Mouse (Mus musculus): ENCODE measurements around the gene Slc10a7. TPM values are rescaled to one million over a fixed set of nuclear protein-coding genes. Genes with fewer than 3 reads are reported as not detected.
A peak's percentile ranks its signal among the peaks of the same experiment; 100 is the strongest.
"Not testable (repeated sequence)": the region's sequence is repeated elsewhere in the genome, so short reads cannot be mapped to it uniquely, and the experiment has no call there.

Gene Slc10a7
- polyA plus RNA-seq (2016; fragmentation: Nextera tagmentation; extraction: Ambion mirVana), result 9.5 and 10.7 TPM in 2 replicates

GRCm38 (mm10) chr8:78509273-78510031 is at the start of gene Slc10a7:
Gene Slc10a7 (plus strand): TSS chr8:78509346.
- peak; percentile 92 for DNase-seq (ENCODE audit: low spot score)

GRCm38 (mm10) chr8:78463941-78464340 is 45.2 kb upstream of the Slc10a7 start:
- no peak overlapping the region for H3K27ac ChIP-seq

More at GRCm38 (mm10) chr8:78509273-78510031, at the start of gene Slc10a7:
- Histone ChIP-seq H3K4me3 (peak within 1 kb of the TSS; percentile 86), H3K27me3 (ENCODE audit: low read depth, poor library complexity, severe bottlenecking) (no peaks in the 10 kb centered on the region), H3K27ac (peak within 1 kb of the TSS; percentile 100), H3K4me1 (peaks cover 11% of the 10 kb centered on the region), H3K36me3 (peaks cover 31% of the 10 kb centered on the region), H3K9me3 (replicated peaks) (no peaks in the 10 kb centered on the region; the same call in 1 of the 2 replicates)
- WGBS, result under 1% methylated on average over 51 of the region's 51 CpGs

DNA sequence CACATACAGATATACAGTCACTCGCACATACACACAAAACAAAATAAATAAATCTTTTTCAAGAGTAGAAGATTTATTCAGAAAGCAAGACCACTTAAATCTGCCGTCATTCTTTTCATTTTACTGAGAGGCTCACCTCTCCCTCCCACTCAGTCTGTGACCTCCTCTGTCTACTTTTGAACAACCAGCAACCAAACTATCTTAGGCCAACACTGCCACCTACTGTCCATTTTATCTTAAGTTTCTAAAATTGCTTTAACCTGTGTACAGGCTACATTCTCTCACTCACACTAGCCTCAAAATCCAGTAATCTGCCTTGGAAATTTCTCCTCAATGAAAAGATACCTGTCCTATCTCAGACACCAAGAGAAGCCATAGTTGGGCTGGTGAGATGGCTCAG is 41.3 kb upstream of the Slc10a7 start:
- WGBS, result 86% methylated on average over 2 of the region's 2 CpGs
- DNase-seq (ENCODE audit: low spot score), result no peak
- Histone ChIP-seq H3K9me3 (replicated peaks) (no peaks in the 10 kb centered on the region; the same call in 1 of the 2 replicates), H3K4me3 (no peak overlapping the region), H3K27me3 (ENCODE audit: low read depth, poor library complexity, severe bottlenecking) (no peaks in the 10 kb centered on the region), H3K36me3 (no peaks in the 10 kb centered on the region), H3K27ac (no peak overlapping the region), H3K4me1 (no peaks in the 10 kb centered on the region)

More at GRCm38 (mm10) chr8:78463941-78464340, 45.2 kb upstream of the Slc10a7 start:
- H3K4me1 ChIP-seq, result no peaks in the 10 kb centered on the region
- H3K27me3 ChIP-seq (ENCODE audit: low read depth, poor library complexity, severe bottlenecking), result no peaks in the 10 kb centered on the region
- H3K9me3 ChIP-seq (replicated peaks), result no peaks in the 10 kb centered on the region; the same call in 1 of the 2 replicates
- 85% methylated on average over 2 of the region's 2 CpGs for WGBS
- no peaks in the 10 kb centered on the region for H3K36me3 ChIP-seq
- no peak overlapping the region for H3K4me3 ChIP-seq
- DNase-seq (ENCODE audit: low spot score), result no peak

DNA sequence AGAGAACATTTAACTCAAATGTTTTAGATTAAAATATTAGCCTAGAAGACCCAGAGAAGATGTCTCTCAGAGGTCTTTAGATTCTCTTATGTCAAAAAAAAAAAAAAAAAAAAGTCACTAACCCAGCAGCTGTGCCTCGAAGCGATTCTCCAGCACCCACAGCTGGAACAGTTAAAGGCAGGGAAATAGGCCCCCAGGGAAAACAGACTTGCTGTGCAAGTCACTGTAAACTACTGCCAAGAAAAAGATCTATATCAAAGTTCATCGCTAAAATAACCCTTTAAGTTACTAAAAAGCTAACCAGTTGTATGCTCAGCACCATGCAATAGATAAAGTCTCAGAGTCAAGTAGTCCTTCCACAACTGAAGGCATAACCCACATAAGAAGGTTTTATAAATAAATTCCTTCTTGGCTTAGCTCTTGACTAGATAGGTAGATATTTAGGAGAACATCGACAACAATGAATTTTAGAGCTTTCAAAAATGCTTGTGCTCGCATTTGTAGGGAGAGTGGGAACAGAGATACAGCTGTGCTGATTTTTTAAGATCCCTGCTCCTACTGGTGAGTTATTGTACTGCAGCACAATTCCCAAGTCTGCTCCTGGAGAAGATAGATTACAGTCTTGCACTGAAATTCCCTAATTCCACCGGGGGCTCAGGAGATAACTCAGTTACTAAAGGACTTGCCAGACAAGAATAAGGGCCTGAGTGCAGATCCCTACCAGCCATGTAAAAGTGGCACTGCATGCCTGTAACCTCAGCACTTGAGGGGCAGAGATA is 31.9 kb upstream of the Slc10a7 start:
- DNase-seq (ENCODE audit: low spot score), result peak; percentile 31
- H3K4me3 ChIP-seq, result no peak overlapping the region
- no peaks in the 10 kb centered on the region for H3K36me3 ChIP-seq
- H3K27me3 ChIP-seq (ENCODE audit: low read depth, poor library complexity, severe bottlenecking), result no peaks in the 10 kb centered on the region
- H3K4me1 ChIP-seq, result no peaks in the 10 kb centered on the region
- H3K9me3 ChIP-seq (replicated peaks), result no peaks in the 10 kb centered on the region
- H3K27ac ChIP-seq, result no peak overlapping the region
- WGBS, result 63% methylated on average over 6 of the region's 6 CpGs

- Histone ChIP-seq H3K27ac (no peak overlapping the region), H3K27me3 (ENCODE audit: low read depth, poor library complexity, severe bottlenecking) (no peaks in the 10 kb centered on the region), H3K4me1 (no peaks in the 10 kb centered on the region), H3K36me3 (no peaks in the 10 kb centered on the region), H3K9me3 (replicated peaks) (no peaks in the 10 kb centered on the region), H3K4me3 (no peak overlapping the region)
- no peak for DNase-seq (ENCODE audit: low spot score)
- WGBS, result 86% methylated on average over 3 of the region's 3 CpGs
Observed at GRCm38 (mm10) chr8:78489733-78490132, 19.4 kb upstream of the Slc10a7 start.

GRCm38 (mm10) chr8:78493031-78493430 is 16.1 kb upstream of the Slc10a7 start:
- 51% methylated on average over 2 of the region's 2 CpGs for whole genome bisulfite sequencing
- H3K27me3 ChIP-seq (ENCODE audit: low read depth, poor library complexity, severe bottlenecking), result no peaks in the 10 kb centered on the region

DNA sequence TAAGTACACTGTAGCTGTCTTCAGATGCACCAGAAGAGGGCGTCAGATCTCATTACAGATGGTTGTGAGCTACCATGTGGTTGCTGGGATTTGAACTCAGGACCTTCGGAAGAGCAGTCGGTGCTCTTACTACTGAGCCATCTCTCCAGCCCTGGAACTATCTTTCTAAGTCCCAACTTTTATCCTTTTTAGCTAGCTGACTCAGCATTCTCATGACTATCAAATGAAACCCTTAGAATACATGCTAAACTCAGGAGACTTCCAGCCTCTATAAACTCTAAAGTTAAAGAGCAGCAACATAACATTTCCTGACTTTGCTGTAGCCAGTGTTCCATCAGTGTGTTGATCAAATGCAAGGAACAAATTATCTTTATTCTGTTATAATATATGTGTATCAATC is 12.9 kb upstream of the Slc10a7 start:
- H3K27ac ChIP-seq; DNase-seq (ENCODE audit: low spot score); H3K9me3 ChIP-seq (replicated peaks); H3K36me3 ChIP-seq; H3K4me1 ChIP-seq; H3K4me3 ChIP-seq; H3K27me3 ChIP-seq (ENCODE audit: low read depth, poor library complexity, severe bottlenecking): not testable (repeated sequence)
- 96% methylated on average over 3 of the region's 3 CpGs for WGBS

More at GRCm38 (mm10) chr8:78493031-78493430, 16.1 kb upstream of the Slc10a7 start:
- H3K4me1 ChIP-seq, result no peaks in the 10 kb centered on the region
- no peak for DNase-seq (ENCODE audit: low spot score)
- H3K9me3 ChIP-seq (replicated peaks), result no peaks in the 10 kb centered on the region
- no peaks in the 10 kb centered on the region for H3K36me3 ChIP-seq
- no peak overlapping the region for H3K4me3 ChIP-seq
- no peak overlapping the region for H3K27ac ChIP-seq

GRCm38 (mm10) chr8:78502706-78503105 is 6.4 kb upstream of the Slc10a7 start:
- 0 out of 2 replicates have a peak, but pooled peaks cover 3% of the 10 kb centered on the region for H3K4me1 ChIP-seq
- 85% methylated on average over 2 of the region's 2 CpGs for WGBS
- no peaks in the 10 kb centered on the region; the same call in 1 of the 2 replicates for H3K9me3 ChIP-seq (replicated peaks)
- DNase-seq (ENCODE audit: low spot score), result no peak
- peaks cover 45% of the 10 kb centered on the region for H3K36me3 ChIP-seq
- no peaks in the 10 kb centered on the region for H3K27me3 ChIP-seq (ENCODE audit: low read depth, poor library complexity, severe bottlenecking)
- no peak overlapping the region for H3K4me3 ChIP-seq
- H3K27ac ChIP-seq, result no peak overlapping the region

GRCm38 (mm10) chr8:78507979-78508718 is 997 bp upstream of the Slc10a7 start:
- DNase-seq (ENCODE audit: low spot score), result peak; percentile 74
- Histone ChIP-seq H3K4me3 (peak overlapping the region; percentile 86), H3K27ac (peak overlapping the region; percentile 100), H3K27me3 (ENCODE audit: low read depth, poor library complexity, severe bottlenecking) (no peaks in the 10 kb centered on the region), H3K4me1 (peaks cover 11% of the 10 kb centered on the region), H3K9me3 (replicated peaks) (no peaks in the 10 kb centered on the region; the same call in 1 of the 2 replicates), H3K36me3 (peaks cover 44% of the 10 kb centered on the region)
- WGBS, result 1% methylated on average over 38 of the region's 38 CpGs

GRCm38 (mm10) chr8:78508719-78509272 is 350 bp upstream of the Slc10a7 start, which contains the start of gene Rbmxl1:
Gene Rbmxl1 (minus strand): TSS chr8:78508898.
- Histone ChIP-seq H3K27me3 (ENCODE audit: low read depth, poor library complexity, severe bottlenecking) (no peaks in the 10 kb centered on the region), H3K9me3 (replicated peaks) (no peaks in the 10 kb centered on the region; the same call in 1 of the 2 replicates), H3K4me1 (peaks cover 11% of the 10 kb centered on the region), H3K36me3 (peaks cover 37% of the 10 kb centered on the region), H3K27ac (peak within 1 kb of the TSS; percentile 100), H3K4me3 (peak within 1 kb of the TSS; percentile 86)
- peak; percentile 94 for DNase-seq (ENCODE audit: low spot score)
- WGBS, result under 1% methylated on average over 70 of the region's 70 CpGs

DNA sequence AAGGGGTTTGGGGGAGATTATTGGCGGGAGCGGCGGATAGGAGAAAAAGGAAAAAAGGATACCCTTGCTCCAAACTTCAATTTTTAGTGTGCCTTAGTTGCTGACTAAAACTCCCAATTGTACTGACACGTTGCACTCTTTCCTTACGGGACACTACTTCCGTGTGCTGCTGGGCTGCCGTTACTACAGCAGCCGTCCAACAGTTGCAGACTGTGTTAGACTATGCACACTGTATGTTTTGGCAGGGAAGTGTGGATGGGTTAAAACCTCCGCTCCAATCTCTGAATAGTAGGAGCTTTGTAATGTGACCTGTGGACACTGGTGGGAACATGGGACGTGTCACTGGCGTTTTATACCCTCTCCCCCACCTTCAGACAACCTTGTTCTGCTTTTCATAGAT is 948 bp downstream of the Slc10a7 start:
- H3K36me3 ChIP-seq, result peaks cover 24% of the 10 kb centered on the region
- H3K9me3 ChIP-seq (replicated peaks), result no peaks in the 10 kb centered on the region
- peak; percentile 35 for DNase-seq (ENCODE audit: low spot score)
- H3K27ac ChIP-seq, result peak overlapping the region; percentile 100
- WGBS, result 1% methylated on average over 11 of the region's 11 CpGs
- no peaks in the 10 kb centered on the region for H3K27me3 ChIP-seq (ENCODE audit: low read depth, poor library complexity, severe bottlenecking)
- H3K4me3 ChIP-seq, result peak overlapping the region; percentile 86
- peaks cover 11% of the 10 kb centered on the region for H3K4me1 ChIP-seq

DNA sequence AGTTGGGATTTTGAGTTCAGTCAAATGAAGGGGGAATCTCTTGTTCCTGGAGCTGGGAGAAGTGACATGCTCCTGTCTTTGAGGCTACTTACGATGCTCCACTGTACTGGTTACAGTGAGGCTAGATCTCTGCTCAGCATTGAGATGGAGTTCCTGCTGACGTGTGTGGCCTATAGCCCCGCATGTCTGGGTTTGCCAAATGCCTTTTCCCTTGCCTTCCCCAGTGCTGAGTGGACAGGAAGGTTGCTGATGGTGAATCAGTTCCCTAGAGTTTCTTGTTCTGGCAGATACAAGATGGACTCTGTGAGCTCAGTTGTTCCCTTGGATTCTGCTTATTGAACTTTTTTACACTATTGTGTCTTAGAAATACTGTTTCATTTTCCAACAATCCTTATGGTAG is 1.8 kb downstream of the Slc10a7 start:
- no peak overlapping the region for H3K4me3 ChIP-seq
- 63% methylated on average over 3 of the region's 3 CpGs for WGBS

More for the DNA sequence above, 1.8 kb downstream of the Slc10a7 start:
- Histone ChIP-seq H3K27me3 (ENCODE audit: low read depth, poor library complexity, severe bottlenecking) (no peaks in the 10 kb centered on the region), H3K4me1 (peaks cover 11% of the 10 kb centered on the region), H3K36me3 (peaks cover 22% of the 10 kb centered on the region), H3K9me3 (replicated peaks) (no peaks in the 10 kb centered on the region), H3K27ac (no peak overlapping the region)
- DNase-seq (ENCODE audit: low spot score), result no peak
